Mouse (Mus musculus): ENCODE results near the gene Plpp1.

- no peak for TF ChIP-seq HCFC1 (IDR thresholded peaks at IDR 0.05; ENCODE audit: borderline replicate concordance, insufficient read depth, low read length)
- no peak for TF ChIP-seq ZNF384 (IDR thresholded peaks at IDR 0.05; ENCODE audit: low read depth, low read length)
- no peak for TF ChIP-seq ZC3H11A (IDR thresholded peaks at IDR 0.05; ENCODE audit: borderline replicate concordance, low read depth, low read length)
- no peak for TF ChIP-seq CHD2 (IDR thresholded peaks at IDR 0.05; ENCODE audit: low read depth, low read length)
- no peak for TF ChIP-seq MAFK (IDR thresholded peaks at IDR 0.05; ENCODE audit: insufficient read depth, low read depth, low read length)
Observed at GRCm38 (mm10) chr13:112870039-112870690, 69.6 kb downstream of the Plpp1 start.

All from ES-E14 (cell line).